Mouse (Mus musculus): Measurements from ENCODE around the gene Shisa8.
"Not testable (repeated sequence)": the region's sequence is repeated elsewhere in the genome, so short reads cannot be mapped to it uniquely, and the experiment has no call there.

Shisa8 gene

DNA sequence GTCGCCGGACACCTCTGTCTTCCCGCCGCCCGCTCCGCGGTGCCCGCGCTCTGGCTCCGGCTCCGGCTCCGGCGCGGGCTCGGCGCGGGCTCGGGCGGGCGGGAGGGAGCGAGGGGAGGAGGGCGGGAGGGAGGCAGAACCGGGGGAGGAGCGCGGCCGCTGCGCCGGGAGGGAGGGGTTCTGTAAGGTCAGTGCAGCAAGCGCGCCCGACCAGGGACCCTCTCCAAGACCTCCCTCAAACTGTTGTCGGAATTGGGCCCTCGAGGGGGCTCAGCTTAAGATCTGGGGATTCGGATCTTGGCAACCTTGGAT is at the start of gene Shisa8:
Shisa8 (minus strand) TSS at position 64 of the 312 bp plus-strand sequence.
- DNase-seq (ENCODE audit: inconsistent age in 2 of 2, low spot score in 1 of 2): no peak

DNA sequence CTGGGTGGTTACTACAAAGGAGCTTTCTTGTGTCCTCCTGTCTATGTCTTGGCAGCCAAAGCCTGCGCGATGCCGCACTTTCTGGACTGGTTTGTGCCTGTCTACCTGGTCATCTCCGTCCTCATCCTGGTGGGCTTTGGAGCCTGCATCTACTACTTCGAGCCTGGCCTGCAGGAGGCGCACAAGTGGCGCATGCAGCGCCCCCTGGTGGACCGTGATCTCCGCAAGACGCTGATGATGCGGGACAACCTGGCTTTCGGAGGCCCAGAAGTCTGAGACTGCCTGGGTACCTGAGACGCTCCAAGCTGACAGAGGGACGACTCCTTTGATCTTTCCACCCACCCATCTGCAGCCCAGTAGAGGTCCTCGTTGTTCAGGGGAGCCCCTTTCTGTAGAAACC is 46.9 kb upstream of the Shisa8 start:
- peak; percentile 48 to 83 for DNase-seq (ENCODE audit: inconsistent age in 2 of 2, low spot score in 1 of 2)

DNA sequence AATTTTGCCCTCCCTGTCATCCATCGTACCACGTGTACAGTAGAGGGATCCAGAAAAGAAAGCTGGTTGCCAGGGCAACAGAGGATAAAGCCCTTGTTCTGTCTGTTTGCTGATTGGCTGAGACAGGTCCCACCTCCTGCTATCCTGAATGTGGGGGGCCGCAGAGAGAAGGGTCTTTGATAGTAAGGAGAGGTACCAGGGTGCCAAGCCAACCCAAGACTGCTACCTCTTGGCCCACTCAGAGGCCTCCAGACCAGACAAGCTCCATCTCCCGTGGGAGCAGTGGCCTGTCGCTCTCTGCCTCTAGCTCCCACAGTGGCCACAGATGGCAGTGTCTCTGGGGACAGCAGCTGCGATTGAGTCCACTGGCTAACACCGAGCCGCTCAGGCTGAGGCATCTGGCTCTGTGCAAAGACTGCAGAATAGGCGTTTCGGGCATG is 43.3 kb upstream of the Shisa8 start:
- DNase-seq (ENCODE audit: inconsistent age in 2 of 2, low spot score in 1 of 2): no peak

DNA sequence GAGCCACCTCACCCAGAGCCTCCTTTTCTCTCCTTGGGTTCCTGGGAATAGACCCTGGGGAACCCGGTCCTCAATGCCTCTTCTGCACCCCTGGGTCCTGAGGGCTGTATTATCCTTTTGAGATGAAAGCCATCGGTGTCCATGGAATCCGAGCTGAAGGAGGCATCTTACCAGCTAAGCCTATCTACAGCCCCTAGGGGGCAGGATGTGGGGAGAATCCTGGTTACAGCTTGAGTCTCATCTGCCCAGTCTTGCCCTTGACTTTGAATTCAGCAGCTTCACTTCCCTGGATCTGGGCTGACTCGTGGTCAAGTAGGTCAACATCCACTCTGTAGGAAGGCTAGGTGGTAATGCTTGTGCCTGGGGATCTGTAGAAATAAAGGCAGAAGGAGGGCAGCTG is 42.6 kb upstream of the Shisa8 start:
- no peak for DNase-seq (ENCODE audit: inconsistent age in 2 of 2, low spot score in 1 of 2)

DNA sequence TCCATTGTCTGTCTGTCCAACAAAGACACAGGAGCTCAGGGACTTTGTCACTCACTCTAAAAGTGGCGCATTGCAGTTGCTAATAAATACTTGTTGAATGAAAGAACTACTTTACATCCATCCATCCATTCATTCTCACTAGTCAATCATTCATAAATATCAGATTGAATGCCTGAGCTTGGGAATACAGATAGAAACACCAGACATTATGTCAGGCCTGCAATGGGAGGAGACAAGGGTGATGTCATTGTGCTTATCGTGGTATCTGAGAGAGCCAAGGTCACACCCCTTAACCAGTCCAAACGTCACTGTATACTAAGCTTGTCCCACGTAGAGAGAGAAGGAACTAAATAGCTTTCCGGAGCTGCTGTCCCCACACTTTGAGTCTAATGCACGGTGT is 39.5 kb upstream of the Shisa8 start, which contains the start of gene 1500009C09Rik:
1500009C09Rik (plus strand) TSS at position 301 of the 400 bp plus-strand sequence.
- no peak for DNase-seq (ENCODE audit: inconsistent age in 2 of 2, low spot score in 1 of 2)

DNA sequence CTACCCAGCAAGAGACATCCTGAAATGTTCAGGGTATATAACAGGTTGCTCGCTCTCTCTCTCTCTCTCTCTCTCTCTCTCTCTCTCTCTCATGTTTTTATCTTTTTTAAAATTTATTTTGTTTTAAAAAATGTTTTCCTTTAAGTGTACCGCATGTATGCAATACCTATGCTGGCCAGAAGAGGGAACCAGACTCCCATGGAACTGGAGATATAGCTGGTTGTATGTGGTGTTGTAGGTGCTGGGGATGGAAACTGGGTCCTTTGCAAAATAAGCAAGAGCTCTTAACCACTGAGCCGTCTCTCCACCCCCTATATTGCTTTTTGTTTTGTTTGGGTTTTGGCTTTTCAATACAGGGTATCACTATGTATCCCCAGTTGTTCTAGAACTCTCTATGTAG is 39.0 kb upstream of the Shisa8 start:
- no peak for DNase-seq (ENCODE audit: inconsistent age in 2 of 2, low spot score in 1 of 2)

DNA sequence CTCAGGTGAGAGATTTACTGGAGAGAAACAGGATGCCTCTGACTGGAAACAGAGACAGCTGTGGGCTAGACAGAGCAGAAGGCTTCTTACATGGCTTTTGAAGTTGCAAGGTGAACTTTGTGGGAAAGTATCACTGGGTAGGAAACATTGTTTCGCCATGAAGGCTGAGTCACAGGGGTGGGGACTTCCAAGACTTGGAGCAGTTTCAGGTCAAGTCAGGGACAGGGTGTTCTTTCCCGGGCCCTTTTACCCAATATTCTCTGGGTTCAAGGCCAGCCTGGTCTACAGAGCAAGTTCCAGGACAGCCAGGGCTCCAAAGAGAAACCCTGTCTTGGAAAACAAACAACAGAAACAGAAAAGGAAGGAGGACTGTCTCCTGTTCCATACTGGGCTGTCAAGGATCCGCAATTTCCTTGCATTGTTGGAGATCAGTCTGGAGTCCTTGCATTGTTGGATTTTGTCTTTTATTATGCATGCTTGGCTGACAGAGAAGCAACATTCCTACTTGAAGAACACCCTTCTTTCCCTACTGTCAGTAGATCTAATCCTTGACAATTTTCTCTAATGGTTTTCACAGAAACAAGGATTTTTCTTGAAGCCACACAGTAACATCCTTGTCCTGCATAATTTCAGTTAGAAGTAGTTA is 34.6 kb upstream of the Shisa8 start:
- peak; percentile 88 to 93 for DNase-seq (ENCODE audit: inconsistent age in 2 of 2, low spot score in 1 of 2)

DNA sequence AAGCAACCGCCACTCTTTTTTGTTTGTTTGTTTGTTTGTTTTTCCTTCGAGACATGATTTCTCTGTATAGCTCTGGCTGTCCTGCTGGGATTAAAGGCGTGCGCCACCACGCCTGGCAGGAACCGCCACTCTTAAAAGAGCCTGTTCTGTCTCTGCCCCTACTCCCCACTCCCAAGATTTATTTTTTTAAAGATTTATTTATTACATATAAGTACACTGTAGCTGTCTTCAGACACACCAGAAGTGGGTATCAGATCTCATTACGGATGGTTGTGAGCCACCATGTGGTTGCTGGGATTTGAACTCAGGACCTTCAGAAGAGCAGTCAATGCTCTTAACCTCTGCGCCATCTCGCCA is 32.2 kb upstream of the Shisa8 start:
- DNase-seq (ENCODE audit: inconsistent age in 2 of 2, low spot score in 1 of 2): not testable (repeated sequence)

DNA sequence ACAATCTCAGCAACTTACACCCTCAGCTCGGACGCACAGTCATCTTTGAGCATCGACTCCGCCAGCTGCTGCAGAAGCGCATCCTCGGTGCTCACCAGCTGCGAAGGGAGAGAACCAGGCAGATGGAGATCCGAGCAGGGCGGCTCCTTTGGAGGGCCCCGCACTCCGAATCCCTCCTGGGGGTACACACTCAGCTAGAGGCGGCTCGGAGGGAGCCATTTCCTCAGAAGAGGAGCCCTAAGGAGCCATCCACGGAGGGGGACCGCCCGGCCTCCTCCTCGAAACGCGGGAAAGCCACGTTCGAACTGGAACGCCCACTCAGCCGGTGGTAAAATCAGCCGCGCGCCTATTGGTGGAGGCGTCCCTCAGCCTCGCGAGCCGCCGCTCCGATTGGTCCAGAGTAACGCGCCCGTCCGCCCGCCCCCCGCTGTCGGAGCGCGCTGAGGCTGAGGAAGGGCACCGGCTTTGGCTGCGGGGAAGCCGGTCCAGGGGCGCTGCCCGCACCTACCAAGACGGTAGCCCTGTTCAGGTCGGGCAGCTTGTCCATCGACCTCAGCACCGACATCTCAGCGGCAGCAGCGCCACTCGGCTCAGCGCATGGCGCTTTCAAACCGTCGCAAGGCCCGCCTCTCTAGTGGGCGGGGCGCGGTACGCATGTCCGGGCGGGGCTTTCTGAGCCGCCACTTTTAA is 31.6 kb upstream of the Shisa8 start, which contains the start of gene Cenpm:
Cenpm (minus strand) TSS at position 634 of the 690 bp plus-strand sequence.
- DNase-seq (ENCODE audit: inconsistent age in 2 of 2, low spot score in 1 of 2): peak; percentile 93 to 98

DNA sequence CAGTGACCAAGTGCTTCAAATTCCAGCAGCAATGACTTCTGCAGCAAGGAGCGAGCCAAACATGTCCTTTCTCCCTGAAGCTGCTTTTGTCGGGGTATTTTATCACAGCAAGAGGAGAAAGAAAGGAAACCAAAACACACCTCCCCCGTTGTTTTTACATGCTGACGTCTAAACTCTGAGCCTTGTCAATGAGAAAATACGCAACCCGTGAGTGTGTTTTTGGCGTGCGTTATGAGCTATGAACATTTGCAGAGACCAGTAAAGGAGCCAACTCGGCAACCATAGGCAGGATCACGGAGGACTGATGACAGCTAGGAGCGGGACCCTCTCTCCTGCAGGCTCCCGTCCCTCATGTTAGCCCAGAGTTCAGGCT is 31.1 kb upstream of the Shisa8 start:
- DNase-seq (ENCODE audit: inconsistent age in 2 of 2, low spot score in 1 of 2): no peak

DNA sequence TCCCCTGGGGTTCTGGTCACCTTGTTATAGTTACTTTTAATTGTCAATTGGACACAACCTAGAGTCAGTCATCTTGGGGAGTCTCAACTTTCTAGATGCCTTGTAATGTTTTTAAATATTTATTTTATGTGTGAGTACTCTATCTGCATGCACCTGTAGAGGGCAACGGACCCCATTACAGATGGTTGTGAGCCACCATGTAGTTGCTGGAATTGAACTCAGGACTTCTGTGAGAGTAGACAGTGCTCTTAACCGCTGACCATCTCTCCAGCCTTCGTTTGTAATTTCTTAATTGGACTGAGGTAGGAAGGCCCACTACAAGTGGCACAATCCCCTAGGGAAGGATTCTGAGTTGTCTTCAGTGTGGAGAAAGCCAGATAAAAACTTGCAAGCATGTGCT is 30.7 kb upstream of the Shisa8 start:
- DNase-seq (ENCODE audit: inconsistent age in 2 of 2, low spot score in 1 of 2): no peak

DNA sequence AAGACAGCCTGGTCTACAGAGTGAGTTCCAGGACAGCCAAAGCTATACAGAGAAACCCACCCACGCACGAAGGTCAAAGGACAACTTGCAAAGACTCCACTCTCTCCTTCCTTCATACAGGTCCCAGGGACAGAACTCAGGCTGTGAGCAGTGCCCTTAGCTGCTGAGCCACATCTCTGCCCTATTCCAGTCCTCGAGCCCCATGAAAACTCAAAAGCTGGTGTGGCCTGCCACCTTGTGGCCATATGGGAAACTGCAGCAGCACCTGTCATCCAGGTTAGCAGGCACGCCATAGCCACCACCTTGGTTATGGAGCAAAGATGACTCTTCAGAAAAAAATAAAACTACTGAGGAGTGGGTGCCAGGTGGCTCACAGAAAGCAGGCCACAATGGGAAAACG is 23.9 kb upstream of the Shisa8 start:
- peak; percentile 80 to 93 for DNase-seq (ENCODE audit: inconsistent age in 2 of 2, low spot score in 1 of 2)

DNA sequence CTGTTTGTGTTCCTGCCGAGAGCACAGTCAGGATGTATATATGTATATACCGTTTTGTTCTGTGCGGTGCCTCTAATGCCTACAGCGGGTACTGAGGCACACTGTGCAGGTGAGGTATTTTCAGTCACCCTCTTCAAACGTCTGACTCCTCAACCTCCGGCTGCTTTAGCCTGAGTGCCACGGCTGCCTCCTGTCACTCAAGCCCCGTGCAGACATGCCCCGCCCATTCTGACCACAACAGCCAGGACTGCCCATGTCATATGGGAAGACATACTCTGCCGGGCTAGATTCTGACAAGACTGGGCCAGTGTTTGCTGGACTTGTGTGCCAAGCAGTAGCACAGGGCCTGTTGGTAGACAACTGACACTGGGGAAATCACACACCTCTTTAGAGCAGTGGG is 23.0 kb upstream of the Shisa8 start:
- no peak for DNase-seq (ENCODE audit: inconsistent age in 2 of 2, low spot score in 1 of 2)

DNA sequence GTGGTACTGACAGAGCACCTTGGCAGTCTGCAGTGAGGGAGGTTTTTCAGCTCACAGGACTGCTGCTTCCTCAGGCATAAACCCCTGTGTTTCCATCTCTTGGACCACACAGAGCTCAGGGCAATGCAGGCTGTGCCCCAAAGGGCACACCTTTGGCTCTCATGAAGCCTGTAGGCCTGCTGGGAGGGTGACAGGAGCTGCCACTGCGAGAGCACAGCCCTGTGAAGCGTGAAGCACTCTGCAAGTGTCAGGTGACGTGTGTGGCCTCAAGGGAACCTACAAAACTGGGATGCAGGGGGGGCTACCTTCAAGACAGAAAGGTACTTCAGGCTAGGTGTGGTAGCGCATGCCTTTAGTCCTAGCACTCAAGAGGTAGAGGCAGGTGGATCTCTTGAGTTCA is 20.0 kb upstream of the Shisa8 start:
- DNase-seq (ENCODE audit: inconsistent age in 2 of 2, low spot score in 1 of 2): no peak

DNA sequence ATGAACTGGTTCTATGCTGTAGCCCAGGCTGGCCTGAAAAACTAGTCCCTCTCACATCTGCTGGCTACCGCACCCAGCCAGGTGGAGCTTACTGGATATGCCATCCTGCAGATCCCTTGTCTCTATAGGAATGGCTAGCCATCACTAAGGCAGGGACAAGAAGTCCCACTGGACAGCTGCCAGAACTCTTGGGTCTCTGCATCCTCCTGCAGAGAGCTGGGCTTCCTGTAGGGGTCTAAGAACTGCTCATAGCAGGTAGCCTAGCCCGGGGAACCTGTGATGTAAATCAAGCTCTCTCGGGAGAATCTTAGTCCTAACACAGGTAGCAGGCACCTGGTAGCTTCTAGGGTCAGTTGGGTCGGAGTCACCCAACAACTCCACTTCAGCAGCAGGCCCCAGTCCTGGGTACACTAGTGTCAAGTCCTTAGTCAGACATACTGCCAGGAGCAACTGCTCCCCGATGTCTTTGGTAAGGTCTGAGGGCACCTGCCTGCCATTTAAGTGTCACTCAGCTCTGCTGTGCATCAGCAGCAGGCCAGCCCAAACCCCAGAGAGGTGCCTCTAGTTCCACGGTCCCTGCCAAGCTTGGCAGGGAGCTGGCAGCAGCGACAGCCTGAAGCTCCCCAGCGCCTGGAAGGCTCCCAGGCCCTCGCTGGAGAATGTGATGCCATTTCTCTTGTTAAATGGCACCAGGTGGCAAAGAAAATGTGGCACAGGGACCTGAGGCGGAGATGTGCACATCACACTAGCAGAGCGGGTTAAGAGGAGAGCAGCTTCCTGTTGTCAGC is 19.2 kb upstream of the Shisa8 start:
- no peak for DNase-seq (ENCODE audit: inconsistent age in 2 of 2, low spot score in 1 of 2)

DNA sequence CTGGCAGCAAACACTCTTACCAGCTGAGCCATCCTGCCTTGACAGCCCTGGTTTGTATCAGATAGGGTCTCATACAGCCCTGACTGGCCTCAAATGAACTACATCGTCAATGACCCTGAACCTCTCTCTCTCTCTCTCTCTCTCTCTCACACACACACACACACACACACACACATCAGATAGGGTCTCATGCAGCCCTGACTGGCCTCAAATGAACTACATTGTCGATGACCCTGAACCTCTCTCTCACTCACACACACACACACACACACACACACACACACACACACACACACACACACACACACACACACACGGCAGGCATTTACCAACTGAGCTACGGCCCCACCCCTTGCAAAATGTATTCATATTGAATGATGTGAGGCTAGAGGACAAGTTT is 18.5 kb upstream of the Shisa8 start:
- no peak for DNase-seq (ENCODE audit: inconsistent age in 2 of 2, low spot score in 1 of 2)

DNA sequence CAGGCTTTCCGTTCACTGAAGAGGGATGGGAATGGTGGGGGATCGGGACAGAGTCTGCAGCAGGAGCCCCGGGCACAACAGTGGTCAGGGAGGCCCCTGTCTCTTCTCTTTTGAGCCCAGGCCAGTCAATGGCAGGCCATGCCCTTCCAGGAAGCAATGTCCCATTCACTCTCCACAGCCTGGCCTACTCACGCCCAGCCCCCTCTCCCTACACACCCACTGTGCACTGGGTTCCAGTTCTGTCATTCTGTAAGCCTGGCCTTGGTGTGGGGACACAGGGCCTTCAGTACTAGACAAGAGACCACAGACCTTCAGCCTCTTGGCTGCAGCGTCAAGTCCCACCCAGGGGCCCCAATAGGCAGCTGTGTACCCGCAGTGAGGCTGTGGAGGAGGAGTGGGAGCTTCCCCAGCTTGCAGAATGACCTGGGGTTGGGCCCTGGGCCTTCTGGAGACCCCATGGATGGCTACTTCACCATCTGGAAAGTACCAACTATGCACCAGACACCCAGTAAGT is 17.5 kb upstream of the Shisa8 start:
- no peak for DNase-seq (ENCODE audit: inconsistent age in 2 of 2, low spot score in 1 of 2)

DNA sequence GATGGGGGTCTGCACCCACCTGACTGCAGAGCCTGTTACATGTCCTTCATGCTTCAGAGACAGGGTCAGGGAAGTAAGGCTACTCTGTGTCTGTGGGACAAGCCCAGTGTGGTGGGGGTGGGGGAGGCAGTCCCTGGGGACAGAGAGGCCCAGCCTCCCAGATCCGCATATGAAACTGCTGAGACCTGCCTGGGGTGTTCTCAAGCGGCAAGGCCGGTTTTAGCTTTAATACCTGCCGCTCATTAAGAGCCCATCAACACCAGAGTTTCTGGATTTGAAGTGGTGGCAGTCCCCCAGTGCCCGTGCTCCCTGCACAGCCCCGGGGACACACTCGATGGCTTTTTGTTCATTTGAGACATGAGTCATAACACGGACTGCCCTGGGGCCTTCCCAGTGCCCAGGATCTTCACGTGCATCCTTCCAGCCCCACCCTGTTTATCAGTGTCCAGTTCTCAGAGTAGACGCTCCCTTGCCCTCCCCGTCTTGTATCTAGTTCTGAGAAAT is 17.0 kb upstream of the Shisa8 start:
- DNase-seq (ENCODE audit: inconsistent age in 2 of 2, low spot score in 1 of 2): no peak

DNA sequence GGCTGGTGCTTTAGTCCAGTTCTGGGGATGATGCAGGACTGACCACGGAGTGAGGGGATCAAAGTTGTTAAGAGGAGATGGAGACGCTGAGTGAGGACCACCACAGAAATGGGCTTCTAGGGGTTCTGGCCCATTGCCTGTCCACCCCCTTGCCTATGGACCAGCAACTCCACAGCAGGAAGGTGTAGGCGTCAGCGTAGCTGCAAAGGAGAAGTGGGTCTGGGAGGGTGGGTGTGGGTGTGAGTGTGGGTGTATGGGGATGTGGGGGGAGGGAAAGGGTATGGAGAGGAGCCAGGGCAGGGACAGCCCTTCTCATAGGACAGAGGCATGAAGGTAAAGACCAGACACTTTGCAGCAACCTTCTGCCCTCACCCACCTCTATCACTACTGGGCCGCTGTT is 13.2 kb upstream of the Shisa8 start:
- DNase-seq (ENCODE audit: inconsistent age in 2 of 2, low spot score in 1 of 2): no peak

DNA sequence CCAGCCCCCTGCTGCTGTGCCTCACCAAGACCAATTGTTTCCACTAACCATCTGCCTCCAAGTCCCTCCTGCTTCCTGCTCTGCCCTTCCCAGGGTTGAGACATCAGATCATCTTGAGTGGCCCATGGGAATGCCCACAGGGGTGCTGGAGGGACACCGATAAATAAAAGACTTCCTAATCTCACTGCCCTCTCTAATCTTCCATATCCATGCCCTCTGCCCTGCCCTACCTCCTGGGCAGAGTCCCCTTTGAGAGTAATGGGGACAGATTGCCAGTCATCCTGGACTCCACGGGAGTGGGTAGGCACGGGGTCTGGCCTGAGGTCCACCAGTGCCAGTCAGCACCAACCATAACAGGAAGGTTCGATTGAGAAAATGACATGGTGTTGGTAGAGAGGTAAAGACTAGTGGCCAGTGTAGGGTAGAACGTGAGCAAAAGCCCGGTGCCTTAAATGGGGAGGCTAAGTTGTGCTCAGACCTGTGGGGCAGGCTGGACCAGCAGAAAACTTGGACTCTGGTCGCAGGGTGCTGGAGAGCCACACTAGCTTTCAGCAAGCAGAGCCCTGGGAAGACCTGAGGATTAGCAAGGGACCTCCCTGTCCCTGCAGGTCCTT is 12.1 kb upstream of the Shisa8 start:
- no peak for DNase-seq (ENCODE audit: inconsistent age in 2 of 2, low spot score in 1 of 2)
